In genomic region chr6:31307047-31307633, GRCm38 (mm10) we compare ENCODE assay signal across 13 mouse cellular contexts.
A peak's percentile ranks its signal among the peaks of the same experiment; 100 is the strongest.
DNase-seq lines count a peak whose midpoint lies in the region; ATAC-seq and TF ChIP-seq lines count a peak whose summit lies in the region.
"Had no signal": no experiment of that assay in that cellular context is flagged by ENCODE, and none has a peak within 500 bp of the region (broad histone marks: within the 10 kb centered on the region; RNA-seq: fewer than 3 reads in every experiment).

No protein-coding gene starts in this region.

- H3K4me3 ChIP-seq in kidney, embryonic 15.5 days (replicated peaks) = no peak overlapping the region
- H3K4me3 ChIP-seq in embryonic facial prominence, embryonic 14.5 days (ENCODE audit: low read depth, low read length) = no peak overlapping the region
- no peak overlapping the region for H3K4me3 ChIP-seq in thymus, adult 2 months (ENCODE audit: control insufficient read depth, insufficient read depth, low read length)
- H3K4me3 ChIP-seq: intestine, embryonic 15.5 days; limb, embryonic 12.5 days; lung, embryonic 15.5 days had no signal

- H3K27ac ChIP-seq in kidney, embryonic 15.5 days = no peak overlapping the region
- H3K27ac ChIP-seq in embryonic facial prominence, embryonic 14.5 days (replicated peaks; ENCODE audit: low read depth, low read length) = no peak overlapping the region
- H3K27ac ChIP-seq in thymus, adult 2 months (ENCODE audit: control insufficient read depth, insufficient read depth, low read length) = no peak overlapping the region
- H3K27ac ChIP-seq: intestine, embryonic 15.5 days; limb, embryonic 12.5 days; lung, embryonic 15.5 days had no signal

- no peak for ATAC-seq in kidney, embryonic 15.5 days (replicated peaks; ENCODE audit: low FRiP score)
- no peak for ATAC-seq in embryonic facial prominence, embryonic 14.5 days (ENCODE audit: low read depth)
- ATAC-seq: intestine, embryonic 15.5 days; midbrain, embryonic 16.5 days had no signal

- H3K4me1 ChIP-seq in kidney, embryonic 15.5 days = no peaks in the 10 kb centered on the region
- H3K4me1 ChIP-seq in embryonic facial prominence, embryonic 14.5 days (ENCODE audit: control insufficient read depth, insufficient read depth, low read length) = no peaks in the 10 kb centered on the region
- H3K4me1 ChIP-seq in thymus, adult 2 months (replicated peaks; ENCODE audit: control insufficient read depth, insufficient read depth, low read length) = no peaks in the 10 kb centered on the region
- H3K4me1 ChIP-seq: intestine, embryonic 15.5 days; limb, embryonic 12.5 days; lung, embryonic 15.5 days had no signal

- H3K36me3 ChIP-seq in kidney, embryonic 15.5 days = no peaks in the 10 kb centered on the region
- H3K36me3 ChIP-seq in embryonic facial prominence, embryonic 14.5 days (ENCODE audit: control insufficient read depth, insufficient read depth, low read length) = no peaks in the 10 kb centered on the region
- no peaks in the 10 kb centered on the region for H3K36me3 ChIP-seq in thymus, adult 2 months (ENCODE audit: control insufficient read depth, insufficient read depth, low read length)
- H3K36me3 ChIP-seq: intestine, embryonic 15.5 days; limb, embryonic 12.5 days; lung, embryonic 15.5 days had no signal

- no peak for TF ChIP-seq POLR2A in thymus, adult 2 months (IDR thresholded peaks at IDR 0.05; ENCODE audit: control insufficient read depth, extremely low read depth, insufficient read depth, low read length, poor library complexity)

- no peaks in the 10 kb centered on the region for H3K9me3 ChIP-seq in kidney, embryonic 15.5 days (replicated peaks)
- H3K9me3 ChIP-seq in embryonic facial prominence, embryonic 14.5 days (ENCODE audit: control insufficient read depth, low read length) = no peaks in the 10 kb centered on the region
- H3K9me3 ChIP-seq: intestine, embryonic 15.5 days; limb, embryonic 12.5 days; lung, embryonic 15.5 days had no signal

- H3K9ac ChIP-seq in kidney, embryonic 15.5 days = no peak overlapping the region
- H3K9ac ChIP-seq in embryonic facial prominence, embryonic 14.5 days (ENCODE audit: low read depth, low read length) = no peak overlapping the region
- H3K9ac ChIP-seq: intestine, embryonic 15.5 days; limb, embryonic 12.5 days; lung, embryonic 15.5 days had no signal

- no peaks in the 10 kb centered on the region for H3K27me3 ChIP-seq in kidney, embryonic 15.5 days
- no peaks in the 10 kb centered on the region for H3K27me3 ChIP-seq in embryonic facial prominence, embryonic 14.5 days (replicated peaks; ENCODE audit: control insufficient read depth, insufficient read depth, low read length)
- no peaks in the 10 kb centered on the region for H3K27me3 ChIP-seq in thymus, adult 2 months (ENCODE audit: control insufficient read depth, insufficient read depth, low read length)
- H3K27me3 ChIP-seq: intestine, embryonic 15.5 days; limb, embryonic 12.5 days; lung, embryonic 15.5 days had no signal

- TF ChIP-seq CTCF in thymus, adult 2 months (IDR thresholded peaks at IDR 0.05; ENCODE audit: borderline replicate concordance, control insufficient read depth, extremely low read depth, insufficient read depth, low read length, poor library complexity) = no peak

- WGBS in kidney, embryonic 15.5 days = 73% methylated on average over 5 of the region's 5 CpGs
- 58% methylated on average over 5 of the region's 5 CpGs for WGBS in embryonic facial prominence, embryonic 14.5 days
- WGBS in thymus, adult 2 months = 91% methylated on average over 5 of the region's 5 CpGs

- DNase-seq in embryo, embryonic 10 days (ENCODE audit: low spot score) = peak; percentile 44
- DNase-seq in embryo, embryonic 9.5 days (ENCODE audit: extremely low spot score) = no peak
- DNase-seq in kidney, postnatal 4 days = peak; percentile 61 to 66
- DNase-seq in MN1 (ENCODE audit: low spot score) = peak; percentile 33
- peak; percentile 52 for DNase-seq in embryonic facial prominence, embryonic 14.5 days (ENCODE audit: low spot score)
- no peak for DNase-seq in thymus, adult 2 months
- no peak for DNase-seq in adrenal gland, adult 18-20 months (ENCODE audit: low spot score in 2 of 2)
- DNase-seq: adrenal gland, adult 8-10 months had no signal

- H3K4me2 ChIP-seq in kidney, embryonic 15.5 days = no peak overlapping the region
- H3K4me2 ChIP-seq in embryonic facial prominence, embryonic 14.5 days (ENCODE audit: low read depth, low read length) = no peak overlapping the region
- H3K4me2 ChIP-seq: intestine, embryonic 15.5 days; limb, embryonic 12.5 days; lung, embryonic 15.5 days had no signal

Comparison
In these comparisons a context has a peak if more than half of its experiments do, and no peak if none do; other contexts are left out.
1. DNase-seq: peak in embryo, embryonic 10 days (single experiment), kidney, postnatal 4 days (2 of 2), MN1 (single experiment) and embryonic facial prominence, embryonic 14.5 days (single experiment); none in embryo, embryonic 9.5 days (single experiment), thymus, adult 2 months (single experiment) and adrenal gland, adult 18-20 months (0 of 2).